Mouse (Mus musculus): Measurements from ENCODE around the gene Reep1. TPM values are rescaled to one million over a fixed set of nuclear protein-coding genes. Genes with fewer than 3 reads are reported as not detected.

The Reep1 gene
- 10 to 100 TPM; 96.9 to 98.7 TPM for total RNA-seq (2021)

DNA sequence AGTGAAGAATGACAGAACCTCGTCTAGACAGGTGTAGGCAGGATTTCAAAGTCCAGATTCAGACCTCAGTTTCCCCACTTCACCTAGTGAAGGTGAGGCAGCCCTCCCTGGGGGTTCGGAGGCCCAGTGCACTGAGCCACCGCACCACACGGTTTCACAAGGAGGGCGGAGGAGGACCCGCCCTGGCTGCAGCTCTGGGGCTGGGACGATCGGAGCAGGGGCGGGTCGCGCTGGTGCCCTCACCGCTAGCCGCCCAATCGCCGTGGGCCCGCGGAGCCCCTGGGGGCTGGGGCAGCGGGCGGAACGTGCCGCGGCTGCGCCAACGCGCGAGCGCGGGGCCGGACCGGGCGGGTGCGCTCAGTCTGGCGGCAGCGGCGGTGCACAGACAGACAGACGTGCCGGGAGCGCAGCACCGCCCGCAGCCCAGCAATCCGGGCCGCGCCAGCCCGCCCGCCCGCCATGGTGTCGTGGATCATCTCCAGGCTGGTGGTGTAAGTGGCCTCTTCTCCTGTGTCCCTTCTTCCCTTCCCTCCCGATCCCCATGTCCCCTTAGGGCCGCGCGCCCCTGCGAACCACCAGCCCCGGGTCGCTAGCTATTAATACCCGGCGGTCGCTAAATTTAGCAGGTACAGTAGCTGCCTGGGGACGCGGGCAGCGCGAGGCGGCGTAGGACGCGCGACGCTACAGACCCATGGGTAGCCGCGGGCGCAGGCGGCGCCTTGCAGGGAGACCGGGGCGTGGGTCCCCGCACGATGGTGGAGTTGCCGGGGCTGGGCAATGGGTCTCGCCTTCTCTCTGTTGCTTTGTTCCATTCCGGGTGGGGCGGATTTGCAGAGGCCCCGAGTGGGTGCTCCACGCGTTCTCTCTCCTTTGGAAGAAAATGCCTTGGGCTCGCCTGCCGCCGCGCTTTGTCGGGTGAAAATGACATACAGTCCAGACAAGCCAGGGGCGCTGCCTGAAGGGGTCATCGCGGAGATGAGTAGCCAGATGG lies at the start of gene Reep1:
Reep1 (plus strand) TSS at position 51 of the 991 bp plus-strand sequence.
- peak; percentile 70 to 72 for DNase-seq (ENCODE audit: low spot score in 2 of 2)
- intact Hi-C loops (cut with DNase I): loop anchor here (2.0 to 5.0 kb wide), 4 partner anchors 34 to 94 kb away; partner anchors contain the start of gene Kdm3a

- no peak for DNase-seq (ENCODE audit: low spot score in 2 of 2)
- intact Hi-C loops (cut with DNase I): no loop called here
Measured at GRCm38 (mm10) chr6:71658290-71658689, 49.1 kb upstream of the Reep1 start.

DNA sequence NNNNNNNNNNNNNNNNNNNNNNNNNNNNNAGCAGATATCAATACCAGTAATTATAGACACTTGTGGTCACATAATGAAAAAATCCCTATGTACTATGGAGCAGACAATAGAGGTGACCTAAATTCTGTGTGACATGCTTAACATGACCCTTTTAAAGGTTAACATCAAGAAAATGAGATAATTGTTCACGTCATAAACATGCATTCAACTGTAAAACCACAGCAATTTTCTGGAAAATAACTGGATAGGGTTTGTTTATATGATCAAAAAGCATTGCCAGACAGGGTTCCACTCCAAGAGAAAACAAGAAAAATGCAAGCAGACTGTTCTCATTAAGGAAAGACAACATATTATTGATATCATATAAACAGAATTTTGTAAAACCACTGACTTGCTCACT lies 42.9 kb upstream of the Reep1 start:
- DNase-seq (ENCODE audit: low spot score in 2 of 2): no peak
- intact Hi-C loops (cut with DNase I): no loop called here

- intact Hi-C loops (cut with DNase I): no loop called here
- DNase-seq (ENCODE audit: low spot score in 2 of 2): no peak
Measured at GRCm38 (mm10) chr6:71673166-71673565, 34.2 kb upstream of the Reep1 start.

DNA sequence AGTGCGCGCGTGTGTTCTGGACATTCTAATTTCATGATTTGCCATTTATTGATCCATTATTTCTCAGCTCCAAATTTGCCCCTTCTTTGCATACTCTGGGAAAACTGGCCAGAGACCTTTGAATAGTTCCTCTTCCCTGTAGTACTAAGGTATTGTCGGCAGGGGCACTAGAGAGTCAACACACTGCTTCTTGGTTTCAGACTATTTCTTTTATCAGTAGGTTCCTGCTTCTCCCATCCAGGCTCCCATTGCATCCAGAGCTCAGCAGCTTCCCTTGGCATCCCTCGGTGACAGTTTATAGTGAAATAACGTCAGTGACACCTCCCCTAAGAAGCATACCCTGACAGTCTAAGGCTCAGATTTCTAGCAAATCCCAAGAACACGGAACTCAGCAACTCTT lies 28.5 kb upstream of the Reep1 start:
- intact Hi-C loops (cut with DNase I): no loop called here
- no peak for DNase-seq (ENCODE audit: low spot score in 2 of 2)

- intact Hi-C loops (cut with DNase I): no loop called here
- DNase-seq (ENCODE audit: low spot score in 2 of 2): no peak
Measured at GRCm38 (mm10) chr6:71695150-71695549, 12.2 kb upstream of the Reep1 start.

DNA sequence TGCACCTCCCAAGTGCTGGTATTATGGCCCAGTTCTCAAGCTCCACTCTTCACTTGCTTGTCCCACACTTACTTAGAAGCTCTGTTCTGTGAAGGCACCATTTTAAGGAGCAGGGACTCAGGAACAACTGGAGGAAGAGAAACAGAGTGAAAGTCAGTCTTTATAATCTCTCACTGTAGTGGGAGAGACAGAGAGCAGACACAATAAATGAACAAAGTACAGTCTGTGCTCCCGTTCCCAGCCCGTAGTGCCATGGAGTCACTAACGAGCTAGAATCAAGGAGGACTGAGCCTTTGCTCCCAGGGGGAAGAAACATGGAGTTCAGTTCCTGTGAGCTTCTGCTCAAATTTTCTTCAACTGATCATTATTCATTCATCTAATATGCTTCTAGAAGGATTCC lies 11.8 kb upstream of the Reep1 start:
- intact Hi-C loops (cut with DNase I): no loop called here
- DNase-seq (ENCODE audit: low spot score in 2 of 2): no peak

- intact Hi-C loops (cut with DNase I): loop anchor here (5.0 kb wide), 3 partner anchors 35 to 95 kb away; no protein-coding TSS in a partner anchor
Measured at GRCm38 (mm10) chr6:71706871-71707270, 490 bp upstream of the Reep1 start.

DNA sequence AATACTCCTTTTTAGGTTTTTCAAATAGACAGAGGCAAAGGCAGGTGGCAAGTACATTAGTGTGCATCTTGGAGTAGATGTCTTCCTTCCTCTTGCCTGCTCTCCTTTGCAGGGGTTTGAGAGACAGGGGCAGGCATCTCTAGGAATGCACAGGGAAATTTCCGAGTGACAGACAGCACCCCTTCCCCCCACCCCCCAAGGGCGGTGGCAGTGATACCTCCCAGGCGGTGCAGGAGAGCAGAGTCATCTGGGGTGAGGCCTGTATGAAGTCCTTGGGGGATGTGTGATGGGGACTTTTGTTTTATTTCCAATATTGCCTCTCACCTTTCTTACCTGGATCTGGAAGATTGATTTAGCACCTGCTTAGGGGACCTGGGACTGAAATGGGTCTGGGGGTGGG lies 1.2 kb downstream of the Reep1 start:
- intact Hi-C loops (cut with DNase I): loop anchor here (2.0 to 5.0 kb wide), 4 partner anchors 34 to 94 kb away; partner anchors contain the start of gene Kdm3a
- DNase-seq (ENCODE audit: low spot score in 2 of 2): no peak

More at GRCm38 (mm10) chr6:71706871-71707270, 490 bp upstream of the Reep1 start:
- no peak for DNase-seq (ENCODE audit: low spot score in 2 of 2)

GRCm38 (mm10) chr6:71710323-71710722 lies 3.0 kb downstream of the Reep1 start:
- DNase-seq (ENCODE audit: low spot score in 2 of 2): no peak
- intact Hi-C loops (cut with DNase I): no loop called here

DNA sequence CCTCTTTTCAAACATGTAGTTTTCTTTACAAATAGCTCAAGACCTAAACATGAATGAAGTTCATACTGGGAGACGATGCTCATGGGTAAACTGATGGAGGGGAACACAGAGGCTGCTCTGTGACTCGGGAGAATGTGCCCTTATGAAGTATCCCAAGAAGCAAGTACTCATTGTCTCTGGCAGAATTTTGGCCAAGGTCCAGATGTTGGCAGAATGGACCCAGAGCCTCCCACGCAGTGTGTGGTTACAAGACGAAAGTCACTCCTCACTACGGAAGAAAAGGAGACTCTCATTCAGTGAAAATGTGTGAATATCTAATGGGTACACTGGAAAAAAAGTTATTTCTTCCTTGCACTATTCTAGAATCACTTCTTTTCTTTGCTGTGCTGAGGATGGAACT lies 3.8 kb downstream of the Reep1 start:
- DNase-seq (ENCODE audit: low spot score in 2 of 2): no peak
- intact Hi-C loops (cut with DNase I): no loop called here

GRCm38 (mm10) chr6:71713532-71713931 lies 6.2 kb downstream of the Reep1 start:
- intact Hi-C loops (cut with DNase I): no loop called here
- no peak for DNase-seq (ENCODE audit: low spot score in 2 of 2)

- DNase-seq (ENCODE audit: low spot score in 2 of 2): no peak
- intact Hi-C loops (cut with DNase I): no loop called here
Measured at GRCm38 (mm10) chr6:71715006-71715405, 7.6 kb downstream of the Reep1 start.

- intact Hi-C loops (cut with DNase I): no loop called here
Measured at GRCm38 (mm10) chr6:71716434-71716833, 9.1 kb downstream of the Reep1 start.

DNA sequence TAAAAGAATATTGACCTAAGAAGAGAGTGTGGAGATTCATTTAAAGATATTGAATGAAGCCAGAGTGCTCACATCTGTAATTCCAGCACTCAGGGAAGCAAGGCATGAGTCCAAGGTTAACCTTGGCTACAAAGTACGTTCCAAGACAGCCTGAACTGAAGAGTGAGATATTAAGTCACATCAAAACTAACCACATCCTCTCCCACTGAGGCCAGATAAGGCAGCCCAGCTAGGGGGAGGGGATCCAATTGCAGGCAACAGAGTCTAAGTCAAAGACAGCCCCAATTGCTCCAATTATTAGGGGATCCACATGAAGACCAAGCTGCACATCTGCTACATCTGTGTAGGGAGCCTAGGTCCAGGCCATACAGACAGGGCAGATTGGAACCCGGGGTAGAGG lies 11.0 kb downstream of the Reep1 start:
- intact Hi-C loops (cut with DNase I): no loop called here
- no peak for DNase-seq (ENCODE audit: low spot score in 2 of 2)

More at GRCm38 (mm10) chr6:71716434-71716833, 9.1 kb downstream of the Reep1 start:
- DNase-seq (ENCODE audit: low spot score in 2 of 2): no peak

GRCm38 (mm10) chr6:71719302-71719701 lies 11.9 kb downstream of the Reep1 start:
- intact Hi-C loops (cut with DNase I): no loop called here
- DNase-seq (ENCODE audit: low spot score in 2 of 2): no peak

GRCm38 (mm10) chr6:71722988-71723387 lies 15.6 kb downstream of the Reep1 start:
- no peak for DNase-seq (ENCODE audit: low spot score in 2 of 2)
- intact Hi-C loops (cut with DNase I): no loop called here

DNA sequence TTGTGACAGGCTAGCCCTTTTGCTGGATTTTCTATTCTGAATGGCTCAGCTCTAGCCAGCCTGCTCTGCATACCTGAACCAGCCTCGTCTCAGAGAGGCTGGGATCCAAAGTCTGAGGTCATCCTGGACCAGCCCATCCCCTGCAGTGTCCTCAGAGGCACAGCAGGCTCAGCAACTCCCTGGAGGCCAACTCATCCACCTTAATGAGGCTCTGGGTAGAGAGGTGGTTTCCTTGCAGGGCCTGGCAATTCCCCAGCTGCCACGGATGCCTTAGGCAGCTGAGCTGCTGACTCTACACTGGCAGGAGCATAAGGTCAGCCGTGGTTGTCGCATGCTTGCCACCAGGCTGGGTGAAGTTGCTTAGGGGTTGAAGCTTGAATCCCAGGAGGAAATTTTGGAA lies 16.2 kb downstream of the Reep1 start:
- intact Hi-C loops (cut with DNase I): no loop called here
- DNase-seq (ENCODE audit: low spot score in 2 of 2): no peak

- intact Hi-C loops (cut with DNase I): no loop called here
- no peak for DNase-seq (ENCODE audit: low spot score in 2 of 2)
Measured at GRCm38 (mm10) chr6:71726710-71727109, 19.3 kb downstream of the Reep1 start.

- no peak for DNase-seq (ENCODE audit: low spot score in 2 of 2)
- intact Hi-C loops (cut with DNase I): no loop called here
Measured at GRCm38 (mm10) chr6:71728306-71728705, 20.9 kb downstream of the Reep1 start.
